Mouse (Mus musculus) intestine, embryonic 15.5 days (tissue): ENCODE measurements around the gene Katnbl1. TPM values are rescaled to one million over a fixed set of nuclear protein-coding genes. Genes with fewer than 3 reads are reported as not detected.
A peak's percentile ranks its signal among the peaks of the same experiment; 100 is the strongest.

Experiments
- ATAC-seq: fragments of 200-750 bp; cut with Nextera tagmentation; 2 replicates; pipeline ENCODE4 v1.8.0; 2017; ENCODE audit warnings: moderate TSS enrichment, moderate library complexity
- H3K27ac ChIP-seq: fragments of 300-500 bp; sonication (generic); 2 replicates; pipeline ENCODE4 v1.5.1; 2015; ENCODE audit warnings: mild to moderate bottlenecking, inconsistent platforms
- H3K27me3 ChIP-seq: fragments of 300-500 bp; sonication (generic); replicated peaks from 2 replicates; pipeline ENCODE4 v1.6.1; 2015; ENCODE audit warnings: inconsistent platforms
- H3K36me3 ChIP-seq: fragments of 300-500 bp; sonication (generic); 2 replicates; pipeline ENCODE4 v1.6.1; 2015; ENCODE audit warnings: inconsistent platforms
- H3K4me1 ChIP-seq: fragments of 300-500 bp; sonication (generic); replicated peaks from 2 replicates; pipeline ENCODE4 v1.6.1; 2015; ENCODE audit warnings: inconsistent platforms
- H3K4me2 ChIP-seq: fragments of 300-500 bp; sonication (generic); replicated peaks from 2 replicates; pipeline ENCODE4 v1.6.1; 2015; ENCODE audit warnings: mild to moderate bottlenecking, inconsistent platforms
- H3K4me3 ChIP-seq: fragments of 300-500 bp; sonication (generic); replicated peaks from 2 replicates; pipeline ENCODE4 v1.5.1; 2015; ENCODE audit warnings: inconsistent platforms
- H3K9ac ChIP-seq: fragments of 300-500 bp; sonication (generic); 2 replicates; pipeline ENCODE4 v1.6.1; 2015; ENCODE audit warnings: inconsistent platforms
- H3K9me3 ChIP-seq: fragments of 300-500 bp; sonication (generic); 2 replicates; pipeline ENCODE4 v1.6.1; 2016; ENCODE audit warnings: inconsistent platforms
- WGBS: fragments of 180-500 bp; shearing (Covaris S2); methylation state at CpG from one replicate; pipeline ENCODE4 v1.1.7; 2015; 5-methylcytosine and 5-hydroxymethylcytosine counted together
- polyA plus RNA-seq: library from polyadenylated mRNA; unstranded; fragments of >200 nt; fragmentation: Nextera tagmentation; extraction: Ambion mirVana; gene quantifications from 2 replicates; pipeline ENCODE4 v1.2.1, GENCODE M21; 2015

Gene Katnbl1
- polyA plus RNA-seq, 1 experiment from 2014 or later, result 43.0 TPM

GRCm38 (mm10) chr2:112367726-112368673, 11.0 kb upstream of the Katnbl1 start, which contains the start of gene Emc4:
Gene Emc4, minus strand, starts transcription at chr2:112368027.
- H3K4me3 ChIP-seq, result peak within 1 kb of the TSS; percentile 92
- H3K9ac ChIP-seq, result peak within 1 kb of the TSS; percentile 87
- peak; percentile 95 for ATAC-seq
- peaks cover 5% of the 10 kb centered on the region; the same call in 1 of the 2 replicates for H3K4me1 ChIP-seq
- H3K27me3 ChIP-seq, result no peaks in the 10 kb centered on the region
- 1% methylated on average over 46 of the region's 46 CpGs for WGBS
- peaks cover 7% of the 10 kb centered on the region; the same call in 1 of the 2 replicates for H3K36me3 ChIP-seq
- peak within 1 kb of the TSS; percentile 77 for H3K27ac ChIP-seq
- H3K9me3 ChIP-seq, result no peaks in the 10 kb centered on the region
- peak within 1 kb of the TSS; percentile 85 for H3K4me2 ChIP-seq

- H3K4me1 ChIP-seq, result peaks cover 5% of the 10 kb centered on the region; the same call in 1 of the 2 replicates
- ATAC-seq, result no peak
- H3K9ac ChIP-seq, result no peak overlapping the region
- no peaks in the 10 kb centered on the region for H3K9me3 ChIP-seq
- WGBS, result 55% methylated on average over 5 of the region's 5 CpGs
- no peaks in the 10 kb centered on the region for H3K36me3 ChIP-seq
- H3K4me3 ChIP-seq, result no peak overlapping the region
- H3K27me3 ChIP-seq, result no peaks in the 10 kb centered on the region
- H3K27ac ChIP-seq, result no peak overlapping the region
- H3K4me2 ChIP-seq, result no peak overlapping the region
Observed at GRCm38 (mm10) chr2:112369941-112370340, 9.1 kb upstream of the Katnbl1 start.

- no peak overlapping the region for H3K9ac ChIP-seq
- no peaks in the 10 kb centered on the region for H3K9me3 ChIP-seq
- no peak overlapping the region for H3K4me2 ChIP-seq
- H3K27ac ChIP-seq, result no peak overlapping the region
- no peaks in the 10 kb centered on the region for H3K27me3 ChIP-seq
- 58% methylated on average over 4 of the region's 4 CpGs for WGBS
- no peak overlapping the region for H3K4me3 ChIP-seq
- no peaks in the 10 kb centered on the region for H3K36me3 ChIP-seq
- H3K4me1 ChIP-seq, result no peaks in the 10 kb centered on the region
- no peak for ATAC-seq
Observed at GRCm38 (mm10) chr2:112373141-112373540, 5.9 kb upstream of the Katnbl1 start.

GRCm38 (mm10) chr2:112374610-112375009, 4.4 kb upstream of the Katnbl1 start:
- Histone ChIP-seq H3K4me2 (no peak overlapping the region), H3K4me1 (no peaks in the 10 kb centered on the region), H3K9ac (no peak overlapping the region), H3K27me3 (no peaks in the 10 kb centered on the region), H3K27ac (no peak overlapping the region), H3K4me3 (no peak overlapping the region), H3K36me3 (no peaks in the 10 kb centered on the region), H3K9me3 (no peaks in the 10 kb centered on the region)
- no peak for ATAC-seq
- 51% methylated on average over 5 of the region's 5 CpGs for WGBS

- H3K9ac ChIP-seq, result peak overlapping the region; percentile 97
- 40% methylated on average over 8 of the region's 8 CpGs for WGBS
- H3K9me3 ChIP-seq, result no peaks in the 10 kb centered on the region
- H3K36me3 ChIP-seq, result no peaks in the 10 kb centered on the region
- H3K27me3 ChIP-seq, result no peaks in the 10 kb centered on the region
- H3K4me2 ChIP-seq, result peak overlapping the region; percentile 66
- 0 out of 2 replicates have a peak, but pooled peaks cover 3% of the 10 kb centered on the region for H3K4me1 ChIP-seq
- H3K27ac ChIP-seq, result no peak overlapping the region
- H3K4me3 ChIP-seq, result peak overlapping the region; percentile 96
- no peak for ATAC-seq
Observed at GRCm38 (mm10) chr2:112380131-112380530, 1.1 kb downstream of the Katnbl1 start.

- no peak for ATAC-seq
Observed at GRCm38 (mm10) chr2:112381219-112381618, 2.2 kb downstream of the Katnbl1 start.

GRCm38 (mm10) chr2:112390843-112391242, 11.8 kb downstream of the Katnbl1 start:
- Histone ChIP-seq H3K4me2 (no peak overlapping the region), H3K27me3 (no peaks in the 10 kb centered on the region), H3K4me3 (no peak overlapping the region), H3K27ac (no peak overlapping the region), H3K4me1 (no peaks in the 10 kb centered on the region), H3K9ac (no peak overlapping the region), H3K9me3 (no peaks in the 10 kb centered on the region), H3K36me3 (no peaks in the 10 kb centered on the region)
- WGBS, result 90% methylated on average over 5 of the region's 5 CpGs
- no peak for ATAC-seq

More at GRCm38 (mm10) chr2:112381219-112381618, 2.2 kb downstream of the Katnbl1 start:
- 0 out of 2 replicates have a peak, but pooled peaks cover 3% of the 10 kb centered on the region for H3K4me1 ChIP-seq
- H3K27ac ChIP-seq, result no peak overlapping the region
- no peaks in the 10 kb centered on the region for H3K27me3 ChIP-seq
- no peaks in the 10 kb centered on the region for H3K36me3 ChIP-seq
- no peak overlapping the region for H3K4me2 ChIP-seq
- no peak overlapping the region for H3K9ac ChIP-seq
- WGBS, result 95% methylated on average over 1 of the region's 1 CpGs
- H3K9me3 ChIP-seq, result no peaks in the 10 kb centered on the region
- no peak overlapping the region for H3K4me3 ChIP-seq

- Histone ChIP-seq H3K9ac (no peak overlapping the region), H3K4me2 (no peak overlapping the region), H3K9me3 (no peaks in the 10 kb centered on the region), H3K36me3 (no peaks in the 10 kb centered on the region), H3K27me3 (no peaks in the 10 kb centered on the region), H3K27ac (no peak overlapping the region), H3K4me1 (no peaks in the 10 kb centered on the region), H3K4me3 (no peak overlapping the region)
- no peak for ATAC-seq
- 81% methylated on average over 4 of the region's 4 CpGs for WGBS
Observed at GRCm38 (mm10) chr2:112391346-112392000, 12.5 kb downstream of the Katnbl1 start.

GRCm38 (mm10) chr2:112392689-112393088, 13.7 kb downstream of the Katnbl1 start:
- no peaks in the 10 kb centered on the region for H3K4me1 ChIP-seq
- no peak overlapping the region for H3K27ac ChIP-seq
- 80% methylated on average over 1 of the region's 1 CpGs for WGBS
- H3K36me3 ChIP-seq, result no peaks in the 10 kb centered on the region
- no peaks in the 10 kb centered on the region for H3K27me3 ChIP-seq
- H3K9ac ChIP-seq, result no peak overlapping the region
- no peak overlapping the region for H3K4me2 ChIP-seq
- no peak for ATAC-seq
- H3K4me3 ChIP-seq, result no peak overlapping the region
- no peaks in the 10 kb centered on the region for H3K9me3 ChIP-seq

GRCm38 (mm10) chr2:112393958-112394357, 14.9 kb downstream of the Katnbl1 start:
- Histone ChIP-seq H3K27ac (no peak overlapping the region), H3K4me1 (no peaks in the 10 kb centered on the region), H3K36me3 (no peaks in the 10 kb centered on the region), H3K9me3 (no peaks in the 10 kb centered on the region), H3K27me3 (no peaks in the 10 kb centered on the region), H3K9ac (no peak overlapping the region), H3K4me2 (no peak overlapping the region), H3K4me3 (no peak overlapping the region)
- no peak for ATAC-seq

GRCm38 (mm10) chr2:112396649-112397048, 17.6 kb downstream of the Katnbl1 start:
- Histone ChIP-seq H3K4me3 (no peak overlapping the region), H3K36me3 (no peaks in the 10 kb centered on the region), H3K27me3 (no peaks in the 10 kb centered on the region), H3K27ac (no peak overlapping the region), H3K9me3 (no peaks in the 10 kb centered on the region), H3K4me1 (no peaks in the 10 kb centered on the region), H3K9ac (no peak overlapping the region), H3K4me2 (no peak overlapping the region)
- ATAC-seq, result peak; percentile 47
- 55% methylated on average over 1 of the region's 1 CpGs for WGBS

GRCm38 (mm10) chr2:112407030-112407429, 28.0 kb downstream of the Katnbl1 start:
- WGBS, result 74% methylated on average over 3 of the region's 3 CpGs
- no peak for ATAC-seq

More at GRCm38 (mm10) chr2:112407030-112407429, 28.0 kb downstream of the Katnbl1 start:
- Histone ChIP-seq H3K36me3 (peaks cover 5% of the 10 kb centered on the region), H3K4me3 (no peak overlapping the region), H3K27ac (no peak overlapping the region), H3K27me3 (no peaks in the 10 kb centered on the region), H3K9ac (no peak overlapping the region), H3K4me2 (no peak overlapping the region), H3K9me3 (no peaks in the 10 kb centered on the region), H3K4me1 (no peaks in the 10 kb centered on the region)
